Mouse (Mus musculus): Measurements from ENCODE around the gene Pde6b. TPM values are rescaled to one million over a fixed set of nuclear protein-coding genes. Genes with fewer than 3 reads are reported as not detected.

Pde6b gene
- polyA plus RNA-seq, 1 experiment, result not detected

GRCm38 (mm10) chr5:108366328-108366983, 21.7 kb upstream of the Pde6b start:
- Histone ChIP-seq H3K27ac (ENCODE audit: insufficient read depth, low read depth, low read length) (no peak overlapping the region), H3K4me3 (ENCODE audit: insufficient read depth, low read length) (peak overlapping the region; percentile 63), H3K4me1 (ENCODE audit: control insufficient read depth, insufficient read depth, low read length) (0 out of 2 replicates have a peak, but pooled peaks cover 2% of the 10 kb centered on the region)
- no peak for TF ChIP-seq POLR2A (IDR thresholded peaks at IDR 0.05; ENCODE audit: borderline replicate concordance, low read depth, low read length)

DNA sequence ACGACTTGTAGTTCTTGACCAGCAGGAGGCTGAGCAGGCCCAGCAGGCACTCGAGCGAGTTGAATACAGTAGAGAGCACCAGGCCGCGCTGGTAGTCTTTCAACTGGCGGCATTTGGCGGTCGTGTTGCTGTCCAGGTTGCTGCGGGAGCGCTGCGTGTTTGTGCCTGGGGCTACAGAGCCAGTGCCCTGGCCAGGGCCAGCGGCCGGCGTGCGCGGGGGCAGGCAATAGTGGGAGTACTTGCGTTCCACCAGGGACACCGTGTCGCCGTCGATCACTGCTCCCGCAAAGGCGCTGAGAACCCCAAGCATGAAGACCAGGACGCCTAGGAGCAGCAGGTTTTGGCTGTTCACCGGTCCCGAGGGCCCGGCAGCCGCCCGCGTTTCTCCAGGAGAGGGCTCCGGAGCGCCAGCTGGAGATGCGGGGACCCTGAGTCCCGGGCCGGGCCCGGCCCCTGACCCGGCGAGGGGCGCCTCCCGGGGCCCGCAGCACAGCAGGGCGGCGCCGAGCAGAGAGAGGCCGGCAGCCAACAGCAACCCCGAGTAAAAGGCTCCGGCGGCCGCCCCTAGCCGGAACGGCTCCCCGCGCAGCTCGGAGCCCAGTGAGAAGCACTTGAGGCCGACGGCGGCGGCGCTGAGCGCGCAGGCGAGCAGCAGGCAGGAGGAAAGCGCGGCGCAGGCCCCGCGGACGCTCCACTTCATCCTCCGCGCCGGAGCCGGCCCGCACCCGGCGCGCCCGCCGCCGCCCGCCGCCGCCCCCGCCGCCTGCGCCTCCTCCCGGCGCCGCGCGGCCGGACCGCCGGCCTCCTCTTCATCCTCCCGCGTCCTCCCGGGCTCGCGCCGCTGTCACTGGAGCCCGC, 21.0 kb upstream of the Pde6b start:
- 0 out of 2 replicates have a peak, but pooled peaks cover 2% of the 10 kb centered on the region for H3K4me1 ChIP-seq (ENCODE audit: control insufficient read depth, insufficient read depth, low read length)
- TF ChIP-seq CTCF (IDR thresholded peaks at IDR 0.05; ENCODE audit: low read depth, low read length) (no peak), POLR2A (IDR thresholded peaks at IDR 0.05; ENCODE audit: borderline replicate concordance, low read depth, low read length) (no peak)
- no peak overlapping the region for H3K27ac ChIP-seq (ENCODE audit: insufficient read depth, low read depth, low read length)
- peak overlapping the region; percentile 63 for H3K4me3 ChIP-seq (ENCODE audit: insufficient read depth, low read length)

DNA sequence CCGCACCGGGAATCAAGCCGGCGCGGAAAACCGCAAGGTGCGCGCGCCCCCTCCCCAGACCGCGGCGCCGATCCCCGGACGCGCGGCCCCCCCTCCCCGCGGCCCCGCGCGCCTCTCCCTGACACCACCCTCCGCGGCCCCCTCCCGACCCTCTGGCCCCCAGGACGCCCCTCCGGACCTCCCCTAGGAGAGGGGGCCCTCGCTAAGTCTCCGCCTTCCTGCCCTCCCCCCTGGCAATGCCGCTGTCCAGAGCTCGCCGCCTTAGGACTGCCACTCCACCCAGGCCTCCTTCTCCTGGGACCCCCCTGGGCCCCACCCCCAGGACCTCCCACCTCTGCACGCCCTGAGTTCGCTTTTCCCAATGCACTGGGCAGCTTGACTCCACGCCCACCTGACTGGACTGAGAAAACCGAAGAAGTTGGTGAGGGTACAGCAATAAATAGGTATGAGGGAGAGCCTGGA, 20.3 kb upstream of the Pde6b start, which contains the start of gene Gm42517:
Gm42517 (minus strand) TSS at position 52 of the 462 bp plus-strand sequence.
- H3K4me3 ChIP-seq (ENCODE audit: insufficient read depth, low read length), result peak within 1 kb of the TSS; percentile 63
- no peak within 1 kb of the TSS for H3K27ac ChIP-seq (ENCODE audit: insufficient read depth, low read depth, low read length)
- 0 out of 2 replicates have a peak, but pooled peaks cover 2% of the 10 kb centered on the region for H3K4me1 ChIP-seq (ENCODE audit: control insufficient read depth, insufficient read depth, low read length)
- TF ChIP-seq POLR2A (IDR thresholded peaks at IDR 0.05; ENCODE audit: borderline replicate concordance, low read depth, low read length), result no peak
- no peak for TF ChIP-seq CTCF (IDR thresholded peaks at IDR 0.05; ENCODE audit: low read depth, low read length)

- no peak for TF ChIP-seq POLR2A (IDR thresholded peaks at IDR 0.05; ENCODE audit: borderline replicate concordance, low read depth, low read length)
- no peak for TF ChIP-seq CTCF (IDR thresholded peaks at IDR 0.05; ENCODE audit: low read depth, low read length)
- H3K4me3 ChIP-seq (ENCODE audit: insufficient read depth, low read length), result peak overlapping the region; percentile 63
- H3K4me1 ChIP-seq (ENCODE audit: control insufficient read depth, insufficient read depth, low read length), result 0 out of 2 replicates have a peak, but pooled peaks cover 2% of the 10 kb centered on the region
- H3K27ac ChIP-seq (ENCODE audit: insufficient read depth, low read depth, low read length), result no peak overlapping the region
These were observed 19.7 kb upstream of the Pde6b start for GRCm38 (mm10) chr5:108368446-108368845.

GRCm38 (mm10) chr5:108368851-108369621, 19.2 kb upstream of the Pde6b start:
- H3K4me1 ChIP-seq (ENCODE audit: control insufficient read depth, insufficient read depth, low read length), result peaks cover 6% of the 10 kb centered on the region
- TF ChIP-seq POLR2A (IDR thresholded peaks at IDR 0.05; ENCODE audit: borderline replicate concordance, low read depth, low read length) (no peak), CTCF (IDR thresholded peaks at IDR 0.05; ENCODE audit: low read depth, low read length) (no peak)
- no peak overlapping the region for H3K27ac ChIP-seq (ENCODE audit: insufficient read depth, low read depth, low read length)
- peak overlapping the region; percentile 63 for H3K4me3 ChIP-seq (ENCODE audit: insufficient read depth, low read length)

GRCm38 (mm10) chr5:108369964-108370363, 18.2 kb upstream of the Pde6b start:
- no peak for TF ChIP-seq POLR2A (IDR thresholded peaks at IDR 0.05; ENCODE audit: borderline replicate concordance, low read depth, low read length)
- TF ChIP-seq CTCF (IDR thresholded peaks at IDR 0.05; ENCODE audit: low read depth, low read length), result no peak

GRCm38 (mm10) chr5:108374079-108374478, 14.1 kb upstream of the Pde6b start:
- TF ChIP-seq POLR2A (IDR thresholded peaks at IDR 0.05; ENCODE audit: borderline replicate concordance, low read depth, low read length), result no peak
- no peak for TF ChIP-seq CTCF (IDR thresholded peaks at IDR 0.05; ENCODE audit: low read depth, low read length)
- Histone ChIP-seq H3K4me3 (ENCODE audit: insufficient read depth, low read length) (no peak overlapping the region), H3K27ac (ENCODE audit: insufficient read depth, low read depth, low read length) (no peak overlapping the region), H3K4me1 (ENCODE audit: control insufficient read depth, insufficient read depth, low read length) (peaks cover 21% of the 10 kb centered on the region)

More at GRCm38 (mm10) chr5:108369964-108370363, 18.2 kb upstream of the Pde6b start:
- H3K4me3 ChIP-seq (ENCODE audit: insufficient read depth, low read length), result no peak overlapping the region
- H3K4me1 ChIP-seq (ENCODE audit: control insufficient read depth, insufficient read depth, low read length), result peaks cover 13% of the 10 kb centered on the region
- no peak overlapping the region for H3K27ac ChIP-seq (ENCODE audit: insufficient read depth, low read depth, low read length)

DNA sequence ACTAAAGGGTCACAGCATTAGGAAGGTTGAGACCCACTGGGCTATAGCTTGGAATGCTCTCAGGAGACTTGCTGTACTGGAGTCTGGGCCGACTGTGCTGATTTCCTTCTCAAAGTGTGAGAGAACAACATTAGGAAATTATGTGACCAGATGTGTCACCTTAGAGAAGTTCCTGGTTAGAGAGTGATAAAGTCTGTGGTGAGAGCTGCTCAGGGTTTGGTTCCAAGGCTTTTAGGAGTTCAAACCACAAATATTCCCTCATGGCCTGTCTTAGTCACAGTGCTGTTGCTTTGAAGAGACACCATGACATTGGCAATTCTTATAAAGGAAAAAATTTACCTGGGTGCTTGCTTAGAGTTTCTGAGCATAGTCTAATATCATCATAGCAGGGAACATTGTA, 12.1 kb upstream of the Pde6b start:
- no peak for TF ChIP-seq CTCF (IDR thresholded peaks at IDR 0.05; ENCODE audit: low read depth, low read length)
- TF ChIP-seq POLR2A (IDR thresholded peaks at IDR 0.05; ENCODE audit: borderline replicate concordance, low read depth, low read length), result no peak
- H3K4me3 ChIP-seq (ENCODE audit: insufficient read depth, low read length), result no peak overlapping the region
- H3K4me1 ChIP-seq (ENCODE audit: control insufficient read depth, insufficient read depth, low read length), result peaks cover 21% of the 10 kb centered on the region
- no peak overlapping the region for H3K27ac ChIP-seq (ENCODE audit: insufficient read depth, low read depth, low read length)

- H3K4me3 ChIP-seq (ENCODE audit: insufficient read depth, low read length), result no peak overlapping the region
- no peak for TF ChIP-seq POLR2A (IDR thresholded peaks at IDR 0.05; ENCODE audit: borderline replicate concordance, low read depth, low read length)
- peaks cover 21% of the 10 kb centered on the region for H3K4me1 ChIP-seq (ENCODE audit: control insufficient read depth, insufficient read depth, low read length)
- no peak overlapping the region for H3K27ac ChIP-seq (ENCODE audit: insufficient read depth, low read depth, low read length)
These were observed 9.8 kb upstream of the Pde6b start for GRCm38 (mm10) chr5:108378346-108378745.

Measured in bone marrow macrophage, adult 2 months (primary cell).